Mouse (Mus musculus) liver, embryonic 15.5 days (tissue): ENCODE data around the gene Irs3. TPM values are rescaled to one million over a fixed set of nuclear protein-coding genes. Genes with fewer than 3 reads are reported as not detected.
A peak's percentile ranks its signal among the peaks of the same experiment; 100 is the strongest.

Source experiments
- ATAC-seq: fragments of 200-750 bp; cut with Nextera tagmentation; 2 replicates; pipeline ENCODE4 v1.8.0; 2017; ENCODE audit warnings: moderate number of reproducible peaks, mild to moderate bottlenecking, moderate library complexity; ENCODE audit not compliant: insufficient read depth
- H3K27ac ChIP-seq: fragments of 300-500 bp; sonication (generic); replicated peaks from 2 replicates; pipeline ENCODE4 v1.5.1; 2015; ENCODE audit warnings: mild to moderate bottlenecking, inconsistent platforms
- H3K27me3 ChIP-seq: fragments of 300-500 bp; sonication (generic); 2 replicates; pipeline ENCODE4 v1.6.1; 2015; ENCODE audit warnings: mild to moderate bottlenecking, inconsistent platforms
- H3K36me3 ChIP-seq: fragments of 300-500 bp; sonication (generic); replicated peaks from 2 replicates; pipeline ENCODE4 v1.6.1; 2015; ENCODE audit warnings: moderate library complexity, mild to moderate bottlenecking, inconsistent platforms
- H3K4me1 ChIP-seq: fragments of 300-500 bp; sonication (generic); replicated peaks from 2 replicates; pipeline ENCODE4 v1.6.1; 2015; ENCODE audit warnings: inconsistent platforms
- H3K4me2 ChIP-seq: fragments of 300-500 bp; sonication (generic); 2 replicates; pipeline ENCODE4 v1.6.1; 2015; ENCODE audit warnings: moderate library complexity, mild to moderate bottlenecking, inconsistent platforms
- H3K4me3 ChIP-seq: fragments of 300-500 bp; sonication (generic); replicated peaks from 2 replicates; pipeline ENCODE4 v1.5.1; 2015; ENCODE audit warnings: mild to moderate bottlenecking, inconsistent platforms
- H3K9ac ChIP-seq: fragments of 300-500 bp; sonication (generic); 2 replicates; pipeline ENCODE4 v1.6.1; 2015; ENCODE audit warnings: moderate library complexity, mild to moderate bottlenecking, inconsistent platforms
- H3K9me3 ChIP-seq: fragments of 300-500 bp; sonication (generic); replicated peaks from 2 replicates; pipeline ENCODE4 v1.6.1; 2016; ENCODE audit warnings: inconsistent platforms
- WGBS: fragments of 180-500 bp; shearing (Covaris S2); methylation state at CpG from one replicate; pipeline ENCODE4 v1.1.7; 2015; ENCODE audit warnings: mixed read lengths; ENCODE audit not compliant: insufficient replicate concordance; 5-methylcytosine and 5-hydroxymethylcytosine counted together
- polyA plus RNA-seq: library from polyadenylated mRNA; unstranded; fragments of >200 nt; fragmentation: Nextera tagmentation; extraction: Ambion mirVana; gene quantifications from 2 replicates; pipeline ENCODE4 v1.2.1, GENCODE M21; 2015

Gene Irs3
- polyA plus RNA-seq, 1 experiment from 2014 or later, result 0.07 TPM

DNA sequence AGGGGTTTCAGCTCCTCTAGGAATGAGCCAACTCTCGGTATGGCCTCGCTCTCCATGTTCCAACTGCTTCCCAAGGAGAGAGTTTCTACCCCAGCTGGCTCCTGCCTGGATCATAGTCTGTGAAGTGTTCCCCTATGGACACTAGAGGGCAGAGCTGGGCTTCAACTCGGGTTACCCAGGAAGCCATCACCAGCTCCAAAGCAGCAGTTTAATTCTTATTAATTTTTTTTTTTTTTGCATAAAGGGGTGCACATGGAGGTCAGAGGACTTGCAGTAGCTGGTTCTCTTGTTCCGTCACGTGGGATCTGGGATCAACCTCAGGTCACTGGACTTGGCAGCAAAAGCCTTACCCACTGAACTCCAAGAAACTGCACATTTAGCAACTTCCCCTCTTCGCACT, 11.5 kb upstream of the Irs3 start:
- H3K27ac ChIP-seq, result peak overlapping the region; percentile 8
- H3K4me3 ChIP-seq, result no peak overlapping the region
- no peaks in the 10 kb centered on the region for H3K4me1 ChIP-seq
- H3K36me3 ChIP-seq, result peaks cover 99% of the 10 kb centered on the region
- H3K27me3 ChIP-seq, result no peaks in the 10 kb centered on the region
- H3K9me3 ChIP-seq, result no peaks in the 10 kb centered on the region
- H3K9ac ChIP-seq, result no peak overlapping the region
- ATAC-seq, result no peak
- WGBS, result 50% methylated on average over 6 of the region's 6 CpGs
- no peak overlapping the region for H3K4me2 ChIP-seq

GRCm38 (mm10) chr5:137654746-137655145, 9.2 kb upstream of the Irs3 start:
- ATAC-seq, result no peak
- Histone ChIP-seq H3K27ac (no peak overlapping the region), H3K27me3 (no peaks in the 10 kb centered on the region), H3K4me3 (no peak overlapping the region), H3K9ac (no peak overlapping the region), H3K4me2 (no peak overlapping the region), H3K9me3 (no peaks in the 10 kb centered on the region), H3K36me3 (peaks cover 96% of the 10 kb centered on the region), H3K4me1 (peaks cover 20% of the 10 kb centered on the region)
- WGBS, result 72% methylated on average over 7 of the region's 7 CpGs

DNA sequence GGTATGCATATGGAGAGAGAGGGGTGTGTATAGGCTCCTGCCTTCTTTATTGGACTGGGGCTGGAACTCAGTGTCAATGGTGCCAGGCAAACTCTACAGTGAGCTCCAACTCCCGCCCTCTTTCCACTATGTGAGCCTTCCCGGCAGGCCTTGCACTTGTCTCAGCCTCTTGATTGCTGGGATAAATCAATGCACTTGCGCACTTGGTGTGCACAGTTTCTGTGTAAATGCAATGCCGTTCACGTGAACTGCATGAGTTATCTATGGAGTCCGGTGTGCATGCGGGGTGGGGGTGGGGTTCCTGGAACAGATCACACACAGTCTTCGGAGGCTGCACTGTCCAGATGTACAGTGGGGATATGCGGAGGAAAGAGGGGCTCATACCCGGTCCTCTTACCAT, 7.9 kb upstream of the Irs3 start:
- Histone ChIP-seq H3K4me1 (peaks cover 32% of the 10 kb centered on the region), H3K36me3 (peaks cover 82% of the 10 kb centered on the region)
- ATAC-seq, result no peak

GRCm38 (mm10) chr5:137652474-137652873, 7.0 kb upstream of the Irs3 start:
- 46% methylated on average over 3 of the region's 3 CpGs for WGBS
- Histone ChIP-seq H3K9ac (no peak overlapping the region), H3K9me3 (no peaks in the 10 kb centered on the region), H3K4me1 (peaks cover 41% of the 10 kb centered on the region), H3K4me2 (no peak overlapping the region), H3K27ac (no peak overlapping the region), H3K4me3 (no peak overlapping the region), H3K27me3 (no peaks in the 10 kb centered on the region), H3K36me3 (peaks cover 73% of the 10 kb centered on the region)
- ATAC-seq, result no peak

More for the DNA sequence above, 7.9 kb upstream of the Irs3 start:
- Histone ChIP-seq H3K27me3 (no peaks in the 10 kb centered on the region), H3K9ac (no peak overlapping the region), H3K27ac (no peak overlapping the region), H3K4me3 (no peak overlapping the region), H3K9me3 (no peaks in the 10 kb centered on the region), H3K4me2 (no peak overlapping the region)
- 87% methylated on average over 10 of the region's 10 CpGs for WGBS

DNA sequence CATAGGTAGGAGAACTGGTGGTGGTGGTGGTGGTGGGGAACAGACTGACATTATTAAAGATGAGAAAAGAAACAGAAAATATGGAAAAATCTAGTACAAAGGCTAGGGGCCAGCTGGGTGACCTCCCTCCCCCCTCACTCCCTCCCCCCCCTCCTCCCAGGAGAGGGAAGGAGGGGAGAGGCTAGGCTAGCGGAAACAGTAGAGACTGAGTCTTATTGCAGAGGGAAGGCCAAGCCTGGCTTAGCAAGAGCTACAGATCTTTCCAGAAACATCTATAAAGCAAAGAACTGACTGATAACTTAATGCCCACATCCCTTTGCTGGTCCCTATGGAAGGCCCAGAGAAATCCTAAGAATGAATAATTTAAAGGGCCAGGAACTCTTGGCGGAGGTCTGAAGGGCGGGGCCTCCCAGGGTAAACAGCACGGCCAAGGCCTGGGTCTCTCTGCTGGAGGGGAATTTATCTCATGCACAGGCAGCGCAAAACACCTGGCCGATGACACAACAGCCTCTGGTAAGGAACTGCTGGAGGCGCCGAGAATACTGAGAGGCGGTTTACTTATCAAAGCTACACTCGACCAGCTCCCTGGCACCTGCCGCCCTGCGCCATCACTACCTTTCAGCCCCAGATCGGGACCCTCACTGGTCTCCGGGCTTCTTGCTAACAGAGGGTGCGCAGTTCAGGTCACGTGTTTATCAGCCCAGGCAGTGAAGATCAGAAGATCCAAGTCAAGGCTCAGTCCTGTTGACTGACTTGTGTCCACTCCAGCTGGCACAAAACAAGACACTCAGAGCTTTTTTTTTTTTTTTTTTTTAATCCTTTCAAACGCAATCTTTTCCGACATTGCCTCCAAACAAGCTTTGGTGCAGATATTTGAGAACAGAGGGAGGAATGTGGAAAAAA, 4.4 kb upstream of the Irs3 start:
- peaks cover 48% of the 10 kb centered on the region for H3K36me3 ChIP-seq
- H3K27ac ChIP-seq, result peak overlapping the region; percentile 24; the same call in 1 of the 2 replicates
- no peak overlapping the region for H3K4me3 ChIP-seq
- no peaks in the 10 kb centered on the region for H3K9me3 ChIP-seq
- 0 out of 2 replicates have a peak, but pooled peaks have one; percentile 15 for ATAC-seq
- peaks cover 16% of the 10 kb centered on the region for H3K27me3 ChIP-seq
- WGBS, result 31% methylated on average over 18 of the region's 18 CpGs
- peak overlapping the region; percentile 30 for H3K4me2 ChIP-seq
- peaks cover 56% of the 10 kb centered on the region for H3K4me1 ChIP-seq
- H3K9ac ChIP-seq, result no peak overlapping the region

- no peak overlapping the region; the same call in 1 of the 2 replicates for H3K27ac ChIP-seq
- H3K4me1 ChIP-seq, result peaks cover 62% of the 10 kb centered on the region
- no peaks in the 10 kb centered on the region for H3K9me3 ChIP-seq
- H3K4me3 ChIP-seq, result no peak overlapping the region
- WGBS, result 54% methylated on average over 4 of the region's 4 CpGs
- peaks cover 42% of the 10 kb centered on the region for H3K36me3 ChIP-seq
- H3K4me2 ChIP-seq, result no peak overlapping the region
- peaks cover 23% of the 10 kb centered on the region for H3K27me3 ChIP-seq
- ATAC-seq, result no peak
- H3K9ac ChIP-seq, result no peak overlapping the region
Measured at GRCm38 (mm10) chr5:137649251-137649650, 3.7 kb upstream of the Irs3 start.

GRCm38 (mm10) chr5:137647827-137648601, 2.5 kb upstream of the Irs3 start:
- Histone ChIP-seq H3K4me3 (no peak overlapping the region), H3K9ac (no peak overlapping the region), H3K27me3 (peaks cover 34% of the 10 kb centered on the region), H3K9me3 (no peaks in the 10 kb centered on the region), H3K4me2 (no peak overlapping the region), H3K36me3 (peaks cover 29% of the 10 kb centered on the region), H3K4me1 (peaks cover 62% of the 10 kb centered on the region), H3K27ac (no peak overlapping the region)
- WGBS, result 44% methylated on average over 9 of the region's 9 CpGs
- peak; percentile 33; the same call in 1 of the 2 replicates for ATAC-seq

DNA sequence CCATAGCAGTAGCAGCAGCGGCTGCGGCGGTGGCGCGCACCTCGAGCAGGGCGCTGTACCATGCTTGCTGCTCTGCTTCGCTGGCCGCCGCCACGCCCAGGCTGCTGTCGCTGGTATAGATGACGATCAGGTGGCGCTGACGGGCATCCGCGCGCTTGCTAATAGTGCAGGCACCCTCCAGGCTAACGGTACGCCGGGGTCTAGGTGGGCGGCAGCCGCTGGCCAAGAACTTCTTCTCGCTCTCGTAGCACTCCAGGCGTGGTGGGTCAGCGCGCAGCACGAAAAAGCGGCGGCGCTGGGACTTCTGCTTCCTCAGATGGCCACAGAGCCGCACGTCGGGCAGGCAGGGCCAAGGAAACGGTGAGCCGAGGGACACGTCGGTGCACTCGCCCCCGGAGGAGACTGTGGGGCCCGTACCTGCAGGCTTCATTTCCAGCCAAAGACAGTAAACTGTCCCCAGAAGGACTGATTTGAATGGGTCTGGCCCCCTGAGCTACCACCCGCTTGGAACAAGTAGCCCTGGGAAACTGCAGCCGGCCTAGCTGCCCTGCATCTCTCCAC, 343 bp downstream of the Irs3 start:
- Histone ChIP-seq H3K4me3 (peak overlapping the region; percentile 45), H3K4me1 (peaks cover 58% of the 10 kb centered on the region), H3K36me3 (peaks cover 29% of the 10 kb centered on the region), H3K9ac (peak overlapping the region; percentile 37; the same call in 1 of the 2 replicates), H3K9me3 (no peaks in the 10 kb centered on the region), H3K4me2 (peak overlapping the region; percentile 74), H3K27me3 (peaks cover 34% of the 10 kb centered on the region), H3K27ac (no peak overlapping the region)
- 3% methylated on average over 44 of the region's 44 CpGs for WGBS
- no peak for ATAC-seq

GRCm38 (mm10) chr5:137644484-137644883, 1.0 kb downstream of the Irs3 start:
- WGBS, result 56% methylated on average over 19 of the region's 19 CpGs
- no peak overlapping the region for H3K9ac ChIP-seq
- peaks cover 58% of the 10 kb centered on the region for H3K4me1 ChIP-seq
- no peaks in the 10 kb centered on the region for H3K9me3 ChIP-seq
- peaks cover 34% of the 10 kb centered on the region for H3K36me3 ChIP-seq
- no peak overlapping the region for H3K4me3 ChIP-seq
- H3K27me3 ChIP-seq, result peaks cover 34% of the 10 kb centered on the region
- H3K27ac ChIP-seq, result no peak overlapping the region
- no peak for ATAC-seq
- peak overlapping the region; percentile 74; the same call in 1 of the 2 replicates for H3K4me2 ChIP-seq

DNA sequence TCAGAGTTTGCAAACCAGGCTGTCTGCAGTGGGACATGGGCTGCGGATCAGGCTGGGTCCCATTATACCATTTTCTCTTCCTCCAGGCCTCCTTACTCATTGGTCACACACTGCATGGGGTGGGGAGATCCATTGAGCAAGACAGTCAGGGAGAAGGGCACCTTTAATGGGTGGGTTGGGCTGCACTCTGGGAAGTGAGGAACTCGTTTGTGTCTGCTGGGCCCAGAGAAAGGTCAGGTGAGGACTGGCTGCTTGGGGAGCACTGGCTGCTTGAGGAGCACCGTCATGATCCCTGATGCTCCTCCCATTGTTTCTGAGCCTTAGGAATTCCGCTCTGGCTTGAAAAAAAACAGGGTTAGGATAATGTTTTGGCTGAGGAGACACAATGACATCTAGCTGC, 2.6 kb downstream of the Irs3 start:
- 64% methylated on average over 4 of the region's 4 CpGs for WGBS
- Histone ChIP-seq H3K9me3 (no peaks in the 10 kb centered on the region), H3K9ac (no peak overlapping the region), H3K4me2 (no peak overlapping the region), H3K27me3 (peaks cover 34% of the 10 kb centered on the region), H3K4me3 (no peak overlapping the region), H3K36me3 (peaks cover 49% of the 10 kb centered on the region), H3K4me1 (peaks cover 53% of the 10 kb centered on the region), H3K27ac (no peak overlapping the region)
- ATAC-seq, result no peak

GRCm38 (mm10) chr5:137641054-137641453, 4.5 kb downstream of the Irs3 start, which contains the start of gene Sap25:
Sap25 (plus strand) TSS chr5:137641334.
- Histone ChIP-seq H3K4me3 (no peak within 1 kb of the TSS), H3K4me2 (no peak within 1 kb of the TSS), H3K27me3 (peaks cover 29% of the 10 kb centered on the region), H3K4me1 (peaks cover 45% of the 10 kb centered on the region), H3K36me3 (peaks cover 67% of the 10 kb centered on the region), H3K9ac (no peak within 1 kb of the TSS), H3K9me3 (no peaks in the 10 kb centered on the region), H3K27ac (no peak within 1 kb of the TSS)
- no peak; the same call in 1 of the 2 replicates for ATAC-seq
- WGBS, result 77% methylated on average over 19 of the region's 19 CpGs
